Mouse (Mus musculus) embryonic facial prominence, embryonic 13.5 days (tissue): ENCODE measurements around the gene Pi4k2b. TPM values are rescaled to one million over a fixed set of nuclear protein-coding genes. Genes with fewer than 3 reads are reported as not detected.

Source experiments
- ATAC-seq: fragments of 200-750 bp; cut with Nextera tagmentation; 2 replicates; pipeline ENCODE4 v1.8.0; 2017; ENCODE audit warnings: low read depth; ENCODE audit not compliant: insufficient number of reproducible peaks, insufficient read depth, low FRiP score, low TSS enrichment
- H3K27ac ChIP-seq: fragments of 300-500 bp; sonication (generic); 2 replicates; pipeline ENCODE4 v1.5.1; 2015; ENCODE audit warnings: moderate library complexity, mild to moderate bottlenecking, inconsistent platforms
- H3K27me3 ChIP-seq: fragments of 300-500 bp; sonication (generic); 2 replicates; pipeline ENCODE4 v1.6.1; 2015; ENCODE audit warnings: mild to moderate bottlenecking, inconsistent platforms
- H3K36me3 ChIP-seq: fragments of 300-500 bp; sonication (generic); 2 replicates; pipeline ENCODE4 v1.6.1; 2015; ENCODE audit warnings: mild to moderate bottlenecking, inconsistent platforms
- H3K4me1 ChIP-seq: fragments of 300-500 bp; sonication (generic); 2 replicates; pipeline ENCODE4 v1.6.1; 2015; ENCODE audit warnings: inconsistent platforms
- H3K4me2 ChIP-seq: fragments of 300-500 bp; sonication (generic); 2 replicates; pipeline ENCODE4 v1.6.1; 2015; ENCODE audit warnings: moderate library complexity, mild to moderate bottlenecking, inconsistent platforms
- H3K4me3 ChIP-seq: fragments of 300-500 bp; sonication (generic); 2 replicates; pipeline ENCODE4 v1.5.1; 2015; ENCODE audit warnings: mild to moderate bottlenecking, inconsistent platforms
- H3K9ac ChIP-seq: fragments of 300-500 bp; sonication (generic); 2 replicates; pipeline ENCODE4 v1.6.1; 2015; ENCODE audit warnings: mild to moderate bottlenecking, inconsistent platforms
- H3K9me3 ChIP-seq: fragments of 300-500 bp; sonication (generic); 2 replicates; pipeline ENCODE4 v1.6.1; 2016; ENCODE audit warnings: inconsistent platforms
- WGBS: fragments of 180-500 bp; shearing (Covaris S2); methylation state at CpG from one replicate; pipeline ENCODE4 v1.1.7; 2015; ENCODE audit warnings: mixed read lengths; 5-methylcytosine and 5-hydroxymethylcytosine counted together
- polyA plus RNA-seq: library from polyadenylated mRNA; unstranded; fragments of >200 nt; fragmentation: Nextera tagmentation; extraction: Ambion mirVana; gene quantifications from 2 replicates; pipeline ENCODE4 v1.2.1, GENCODE M21; 2015

Pi4k2b gene
- polyA plus RNA-seq, 1 experiment from 2014 or later: 19.2 TPM

GRCm38 (mm10) chr5:52811056-52811455 is 69.7 kb downstream of the Pi4k2b start:
- Histone ChIP-seq H3K27ac (no peak overlapping the region), H3K4me3 (no peak overlapping the region), H3K27me3 (no peaks in the 10 kb centered on the region), H3K4me1 (peaks cover 8% of the 10 kb centered on the region; the same call in 1 of the 2 replicates), H3K4me2 (no peak overlapping the region), H3K9me3 (no peaks in the 10 kb centered on the region), H3K9ac (no peak overlapping the region), H3K36me3 (peaks cover 54% of the 10 kb centered on the region)
- 90% methylated on average over 14 of the region's 14 CpGs for WGBS
- ATAC-seq: no peak

DNA sequence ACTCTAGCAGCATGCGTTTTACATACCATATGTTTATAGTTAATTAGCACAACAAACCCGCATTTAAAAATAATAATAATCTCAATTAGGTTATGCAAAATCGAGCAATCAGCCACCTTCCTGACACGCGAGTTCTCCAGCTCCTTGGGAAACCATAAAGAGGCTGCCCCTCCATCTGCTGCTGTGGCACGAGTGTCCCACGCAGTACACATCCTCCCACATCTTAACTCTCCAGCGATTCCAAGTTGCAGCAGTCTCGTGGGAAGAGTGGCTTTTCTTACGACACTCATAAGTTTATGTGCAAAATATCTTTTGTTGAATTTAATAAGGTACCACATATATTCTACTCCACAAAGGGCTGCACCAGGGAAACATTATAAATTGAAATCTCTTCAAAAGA is 71.1 kb downstream of the Pi4k2b start:
- WGBS: 88% methylated on average over 10 of the region's 10 CpGs
- no peak overlapping the region for H3K27ac ChIP-seq
- H3K4me2 ChIP-seq: no peak overlapping the region
- ATAC-seq: no peak
- no peaks in the 10 kb centered on the region for H3K27me3 ChIP-seq
- H3K9me3 ChIP-seq: no peaks in the 10 kb centered on the region
- no peak overlapping the region for H3K4me3 ChIP-seq
- peaks cover 66% of the 10 kb centered on the region for H3K36me3 ChIP-seq
- no peaks in the 10 kb centered on the region for H3K4me1 ChIP-seq
- no peak overlapping the region for H3K9ac ChIP-seq

DNA sequence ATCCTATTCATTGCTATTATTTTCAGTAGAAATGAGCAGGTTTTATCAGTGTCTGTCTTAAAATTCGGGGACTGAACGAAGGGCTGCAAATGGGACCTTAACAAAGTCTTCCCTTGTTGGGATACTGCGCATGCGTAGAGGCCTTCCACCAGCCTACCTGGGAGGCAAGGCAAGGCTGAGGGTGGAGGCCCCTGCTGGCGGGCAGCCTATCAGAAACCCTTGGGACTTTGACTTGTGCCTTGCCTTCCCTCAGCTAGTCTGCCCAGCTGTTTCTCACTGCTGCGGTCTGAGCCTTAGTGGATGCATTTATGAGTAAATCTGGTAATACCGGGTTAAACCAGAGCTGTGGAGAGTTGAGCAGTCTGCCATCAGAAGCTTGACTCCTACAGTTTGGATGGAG is 71.9 kb downstream of the Pi4k2b start:
- no peak for ATAC-seq
- no peak overlapping the region for H3K9ac ChIP-seq
- no peak overlapping the region for H3K4me3 ChIP-seq
- WGBS: 92% methylated on average over 7 of the region's 7 CpGs
- H3K36me3 ChIP-seq: peaks cover 59% of the 10 kb centered on the region
- no peaks in the 10 kb centered on the region for H3K4me1 ChIP-seq
- H3K4me2 ChIP-seq: no peak overlapping the region
- H3K9me3 ChIP-seq: no peaks in the 10 kb centered on the region
- no peak overlapping the region for H3K27ac ChIP-seq
- H3K27me3 ChIP-seq: no peaks in the 10 kb centered on the region

GRCm38 (mm10) chr5:52818676-52819075 is 77.3 kb downstream of the Pi4k2b start:
- H3K27ac ChIP-seq: no peak overlapping the region
- peaks cover 50% of the 10 kb centered on the region for H3K36me3 ChIP-seq
- no peaks in the 10 kb centered on the region for H3K27me3 ChIP-seq
- 90% methylated on average over 7 of the region's 7 CpGs for WGBS
- no peak for ATAC-seq
- H3K9ac ChIP-seq: no peak overlapping the region
- H3K4me1 ChIP-seq: no peaks in the 10 kb centered on the region
- no peaks in the 10 kb centered on the region for H3K9me3 ChIP-seq
- no peak overlapping the region for H3K4me2 ChIP-seq
- H3K4me3 ChIP-seq: no peak overlapping the region

Other genes starting within 250 kb of the Pi4k2b start
- gene Lgi2, start 175.1 kb upstream of the Pi4k2b start, polyA plus RNA-seq: 6.3 and 6.6 TPM in 2 replicates
- gene Sepsecs, start 71.9 kb upstream of the Pi4k2b start, polyA plus RNA-seq: 8.3 and 9.6 TPM in 2 replicates
- 19.2 and 20.0 TPM in 2 replicates for gene Zcchc4, start 33.8 kb downstream of the Pi4k2b start, polyA plus RNA-seq
- gene Anapc4, start 92.4 kb downstream of the Pi4k2b start, polyA plus RNA-seq: 118 and 122 TPM in 2 replicates